Mouse (Mus musculus) limb, embryonic 13.5 days (tissue): ENCODE data around the gene Olfr1284. TPM values are rescaled to one million over a fixed set of nuclear protein-coding genes. Genes with fewer than 3 reads are reported as not detected.
"Not testable (repeated sequence)": the region's sequence is repeated elsewhere in the genome, so short reads cannot be mapped to it uniquely, and the experiment has no call there.

Experiments
- ATAC-seq: fragments of 200-750 bp; cut with Nextera tagmentation; 2 replicates; pipeline ENCODE4 v1.8.0; 2017; ENCODE audit warnings: low read depth, moderate number of reproducible peaks, moderate TSS enrichment; ENCODE audit not compliant: low FRiP score
- H3K27ac ChIP-seq: fragments of 300-500 bp; sonication (generic); 2 replicates; pipeline ENCODE4 v1.5.1; 2015; ENCODE audit warnings: inconsistent platforms, mild to moderate bottlenecking, moderate library complexity
- H3K27me3 ChIP-seq: fragments of 300-500 bp; sonication (generic); 2 replicates; pipeline ENCODE4 v1.6.1; 2015; ENCODE audit warnings: mild to moderate bottlenecking, inconsistent platforms
- H3K36me3 ChIP-seq: fragments of 300-500 bp; sonication (generic); 2 replicates; pipeline ENCODE4 v1.6.1; 2015; ENCODE audit warnings: inconsistent platforms, mild to moderate bottlenecking, moderate library complexity
- H3K4me1 ChIP-seq: fragments of 300-500 bp; sonication (generic); 2 replicates; pipeline ENCODE4 v1.6.1; 2015; ENCODE audit warnings: inconsistent platforms
- H3K4me2 ChIP-seq: fragments of 300-500 bp; sonication (generic); replicated peaks from 2 replicates; pipeline ENCODE4 v1.6.1; 2015; ENCODE audit warnings: inconsistent platforms, mild to moderate bottlenecking, moderate library complexity
- H3K4me3 ChIP-seq: fragments of 300-500 bp; sonication (generic); 2 replicates; pipeline ENCODE4 v1.5.1; 2015; ENCODE audit warnings: moderate library complexity, mild to moderate bottlenecking, inconsistent platforms
- H3K9ac ChIP-seq: fragments of 300-500 bp; sonication (generic); 2 replicates; pipeline ENCODE4 v1.6.1; 2015; ENCODE audit warnings: mild to moderate bottlenecking, inconsistent platforms
- H3K9me3 ChIP-seq: fragments of 300-500 bp; sonication (generic); 2 replicates; pipeline ENCODE4 v1.6.1; 2016; ENCODE audit warnings: inconsistent platforms
- WGBS: fragments of 180-500 bp; shearing (Covaris S2); methylation state at CpG from one replicate; pipeline ENCODE4 v1.1.7; 2015; 5-methylcytosine and 5-hydroxymethylcytosine counted together
- polyA plus RNA-seq: library from polyadenylated mRNA; unstranded; fragments of >200 nt; fragmentation: Nextera tagmentation; extraction: Ambion mirVana; gene quantifications from 2 replicates; pipeline ENCODE4 v1.2.1, GENCODE M21; 2015

Olfr1284 gene
- not detected in 2 replicates for polyA plus RNA-seq

GRCm38 (mm10) chr2:111375222-111375621 is at the start of gene Olfr1284:
Gene Olfr1284 (plus strand): TSS chr2:111375522.
- no peak for ATAC-seq

GRCm38 (mm10) chr2:111326220-111326619 is 49.1 kb upstream of the Olfr1284 start, which contains the start of gene Olfr1281:
Gene Olfr1281 (plus strand): TSS chr2:111326520.
- 69% methylated on average over 2 of the region's 2 CpGs for WGBS

More at GRCm38 (mm10) chr2:111375222-111375621, at the start of gene Olfr1284:
- no peaks in the 10 kb centered on the region for H3K4me1 ChIP-seq
- H3K4me2 ChIP-seq, result no peak within 1 kb of the TSS
- H3K9ac ChIP-seq, result no peak within 1 kb of the TSS
- no peak within 1 kb of the TSS for H3K27ac ChIP-seq
- no peak within 1 kb of the TSS for H3K4me3 ChIP-seq
- no peaks in the 10 kb centered on the region for H3K27me3 ChIP-seq
- H3K9me3 ChIP-seq, result no peaks in the 10 kb centered on the region
- 87% methylated on average over 1 of the region's 1 CpGs for WGBS
- H3K36me3 ChIP-seq, result no peaks in the 10 kb centered on the region

GRCm38 (mm10) chr2:111333721-111334120 is 41.6 kb upstream of the Olfr1284 start:
- WGBS, result 86% methylated on average over 5 of the region's 5 CpGs
- not testable (repeated sequence) for H3K27ac ChIP-seq, H3K9me3 ChIP-seq, H3K4me3 ChIP-seq, H3K9ac ChIP-seq, H3K36me3 ChIP-seq, H3K27me3 ChIP-seq, ATAC-seq, H3K4me1 ChIP-seq, H3K4me2 ChIP-seq

More at GRCm38 (mm10) chr2:111326220-111326619, 49.1 kb upstream of the Olfr1284 start, which contains the start of gene Olfr1281:
- H3K36me3 ChIP-seq, result no peaks in the 10 kb centered on the region
- no peak for ATAC-seq
- H3K27ac ChIP-seq, result no peak within 1 kb of the TSS
- no peak within 1 kb of the TSS for H3K9ac ChIP-seq
- no peak within 1 kb of the TSS for H3K4me3 ChIP-seq
- no peaks in the 10 kb centered on the region for H3K9me3 ChIP-seq
- H3K4me1 ChIP-seq, result no peaks in the 10 kb centered on the region
- no peaks in the 10 kb centered on the region for H3K27me3 ChIP-seq
- no peak within 1 kb of the TSS for H3K4me2 ChIP-seq

GRCm38 (mm10) chr2:111335976-111336375 is 39.3 kb upstream of the Olfr1284 start, which contains the start of gene Olfr1282:
Gene Olfr1282 (minus strand): TSS chr2:111336076.
- H3K36me3 ChIP-seq, result no peaks in the 10 kb centered on the region
- no peak within 1 kb of the TSS for H3K4me2 ChIP-seq
- no peak for ATAC-seq
- H3K27ac ChIP-seq, result no peak within 1 kb of the TSS
- H3K9ac ChIP-seq, result no peak within 1 kb of the TSS
- H3K4me3 ChIP-seq, result no peak within 1 kb of the TSS
- no peaks in the 10 kb centered on the region for H3K4me1 ChIP-seq
- no peaks in the 10 kb centered on the region for H3K27me3 ChIP-seq
- WGBS, result 72% methylated on average over 2 of the region's 2 CpGs
- no peaks in the 10 kb centered on the region for H3K9me3 ChIP-seq

- WGBS, result 76% methylated on average over 2 of the region's 2 CpGs
- Histone ChIP-seq H3K4me2 (no peak within 1 kb of the TSS), H3K27ac (no peak within 1 kb of the TSS), H3K27me3 (no peaks in the 10 kb centered on the region), H3K4me1 (no peaks in the 10 kb centered on the region), H3K4me3 (no peak within 1 kb of the TSS), H3K9me3 (no peaks in the 10 kb centered on the region), H3K36me3 (no peaks in the 10 kb centered on the region), H3K9ac (no peak within 1 kb of the TSS)
- no peak for ATAC-seq
These were observed 8.8 kb upstream of the Olfr1284 start, which contains the start of gene Olfr1283 for GRCm38 (mm10) chr2:111366490-111366889. Gene Olfr1283 (plus strand): TSS chr2:111366790.

- no peak for ATAC-seq
- Histone ChIP-seq H3K4me3 (no peak within 1 kb of the TSS), H3K9me3 (no peaks in the 10 kb centered on the region), H3K36me3 (no peaks in the 10 kb centered on the region), H3K4me1 (no peaks in the 10 kb centered on the region), H3K9ac (no peak within 1 kb of the TSS), H3K4me2 (no peak within 1 kb of the TSS), H3K27ac (no peak within 1 kb of the TSS), H3K27me3 (no peaks in the 10 kb centered on the region)
- WGBS, result 69% methylated on average over 1 of the region's 1 CpGs
These were observed 47.6 kb downstream of the Olfr1284 start, which contains the start of gene Olfr1286 for GRCm38 (mm10) chr2:111422931-111423330. Gene Olfr1286 (minus strand): TSS chr2:111423115.

Other genes with a start within 250 kb of the Olfr1284 start
- gene Gm15130, start 222.6 kb upstream of the Olfr1284 start, polyA plus RNA-seq, result not detected in 2 replicates
- not detected in 2 replicates for gene 4930430A15Rik, start 145.9 kb upstream of the Olfr1284 start, polyA plus RNA-seq
- not detected in 2 replicates for gene Olfr1275, start 140.2 kb upstream of the Olfr1284 start, polyA plus RNA-seq
- gene Olfr1276, start 121.0 kb upstream of the Olfr1284 start, polyA plus RNA-seq, result not detected in 2 replicates
- gene Olfr1277, start 101.4 kb upstream of the Olfr1284 start, polyA plus RNA-seq, result not detected in 2 replicates
- not detected in 2 replicates for gene Olfr1278, start 85.4 kb upstream of the Olfr1284 start, polyA plus RNA-seq
- not detected in 2 replicates for gene Olfr1279, start 74.9 kb upstream of the Olfr1284 start, polyA plus RNA-seq
- not detected in 2 replicates for gene Olfr1280, start 61.5 kb upstream of the Olfr1284 start, polyA plus RNA-seq
- not detected in 2 replicates for gene Olfr1281, start 49.0 kb upstream of the Olfr1284 start, polyA plus RNA-seq
- not detected in 2 replicates for gene Olfr1282, start 39.4 kb upstream of the Olfr1284 start, polyA plus RNA-seq
- not detected in 2 replicates for gene Olfr1283, start 8.7 kb upstream of the Olfr1284 start, polyA plus RNA-seq
- gene Olfr1286, start 47.6 kb downstream of the Olfr1284 start, polyA plus RNA-seq, result not detected in 2 replicates
- not detected in 2 replicates for gene Olfr1287, start 73.6 kb downstream of the Olfr1284 start, polyA plus RNA-seq
- not detected in 2 replicates for gene Olfr1288, start 98.6 kb downstream of the Olfr1284 start, polyA plus RNA-seq
- not detected in 2 replicates for gene Olfr1289, start 105.3 kb downstream of the Olfr1284 start, polyA plus RNA-seq
- not detected in 2 replicates for gene Olfr1290, start 118.3 kb downstream of the Olfr1284 start, polyA plus RNA-seq
- gene Olfr1291-ps1, start 121.7 kb downstream of the Olfr1284 start, polyA plus RNA-seq, result not detected in 2 replicates
- not detected in 2 replicates for gene Olfr1293-ps, start 149.7 kb downstream of the Olfr1284 start, polyA plus RNA-seq
- gene Olfr1294, start 164.8 kb downstream of the Olfr1284 start, polyA plus RNA-seq, result not detected in 2 replicates
- gene Olfr1295, start 194.2 kb downstream of the Olfr1284 start, polyA plus RNA-seq, result not detected in 2 replicates